Mouse (Mus musculus) left cerebral cortex, postnatal 4 days (tissue): ENCODE data around the gene Saa4. TPM values are rescaled to one million over a fixed set of nuclear protein-coding genes. Genes with fewer than 3 reads are reported as not detected.
A peak's percentile ranks its signal among the peaks of the same experiment; 100 is the strongest.
"Not testable (repeated sequence)": the region's sequence is repeated elsewhere in the genome, so short reads cannot be mapped to it uniquely, and the experiment has no call there.

ENCODE experiments used
- DNase-seq: peaks from one replicate; pipeline ENCODE4 v3.0.0-alpha.2; 2022
- intact Hi-C: fragments of 180-260 bp; cut with DNase I; formaldehyde crosslinking; loops from one replicate; pipeline ENCODE4 v1.15.1; 2025
- total RNA-seq, 2 experiments: library from RNA; stranded (reverse); gene quantifications; 2 replicates each; pipeline ENCODE4 v1.2.3; 2021

Gene Saa4
- total RNA-seq, 2 experiments from 2014 or later: not detected

DNA sequence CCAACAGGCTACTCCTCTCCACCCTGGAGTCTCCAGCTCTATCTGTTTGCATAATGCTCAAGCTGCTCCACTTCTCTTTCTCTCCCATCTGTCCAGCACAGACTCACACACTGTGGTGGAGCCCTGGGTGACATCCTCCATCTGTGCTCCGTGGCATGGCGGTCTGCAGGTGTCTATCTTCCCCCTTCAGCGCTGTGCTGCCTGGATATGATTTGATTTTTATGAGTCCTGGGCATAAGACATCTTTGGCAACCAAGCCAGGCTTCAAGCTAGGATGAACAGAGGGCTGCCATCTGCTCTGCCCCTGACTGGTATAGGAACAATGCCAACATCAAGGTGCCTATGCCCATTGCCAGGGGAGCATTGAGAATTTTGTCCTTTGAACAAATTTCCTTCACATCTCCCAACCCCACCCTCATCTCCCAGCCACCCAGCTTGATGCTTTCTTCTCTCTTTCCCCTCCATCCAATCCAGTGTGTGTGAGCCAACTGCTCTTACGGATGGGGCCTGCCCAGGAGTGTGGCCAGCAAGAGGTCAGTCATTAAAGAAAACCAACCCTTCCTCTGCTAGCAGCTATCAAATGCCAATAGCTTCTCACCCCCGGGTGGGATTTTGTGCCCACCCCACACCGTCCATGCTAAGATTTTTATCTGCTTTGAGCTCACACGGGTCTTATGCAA, 13.7 kb downstream of the Saa4 start:
- DNase-seq: peak; percentile 76
- intact Hi-C loops: loop anchor here (5.0 kb wide), 1 partner anchor 54 kb away; no protein-coding TSS in a partner anchor

GRCm38 (mm10) chr7:46716897-46717296, 15.5 kb downstream of the Saa4 start:
- intact Hi-C loops: loop anchor here (5.0 kb wide), 1 partner anchor 55 kb away; no protein-coding TSS in a partner anchor

DNA sequence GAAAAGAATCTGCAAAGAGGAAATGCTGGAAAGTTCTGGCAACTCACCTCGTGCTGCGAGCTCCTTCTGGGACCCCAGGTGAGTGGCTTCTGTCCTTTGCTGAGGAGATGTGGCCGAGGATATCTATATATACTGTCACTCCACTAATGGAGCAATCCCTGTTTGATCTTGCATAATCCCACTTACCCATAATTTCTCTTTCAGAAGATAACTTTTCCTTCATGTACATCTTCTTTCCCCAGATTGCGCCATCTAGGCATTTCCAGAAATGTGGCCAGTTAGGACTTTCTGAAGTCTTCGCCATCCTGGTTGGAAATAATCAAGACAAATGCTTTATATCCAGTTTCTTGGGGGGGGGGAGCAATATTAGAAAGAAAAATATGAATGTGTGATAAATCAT, 16.8 kb downstream of the Saa4 start, which contains the start of gene Saa3:
Saa3 (minus strand) TSS at position 101 of the 400 bp plus-strand sequence.
- intact Hi-C loops: loop anchor here (5.0 kb wide), 1 partner anchor 57 kb away; no protein-coding TSS in a partner anchor
- DNase-seq: no peak

More at GRCm38 (mm10) chr7:46716897-46717296, 15.5 kb downstream of the Saa4 start:
- DNase-seq: no peak

- intact Hi-C loops: no loop called here
- DNase-seq: peak; percentile 73
These were observed 17.9 kb downstream of the Saa4 start for GRCm38 (mm10) chr7:46714518-46714917.

DNA sequence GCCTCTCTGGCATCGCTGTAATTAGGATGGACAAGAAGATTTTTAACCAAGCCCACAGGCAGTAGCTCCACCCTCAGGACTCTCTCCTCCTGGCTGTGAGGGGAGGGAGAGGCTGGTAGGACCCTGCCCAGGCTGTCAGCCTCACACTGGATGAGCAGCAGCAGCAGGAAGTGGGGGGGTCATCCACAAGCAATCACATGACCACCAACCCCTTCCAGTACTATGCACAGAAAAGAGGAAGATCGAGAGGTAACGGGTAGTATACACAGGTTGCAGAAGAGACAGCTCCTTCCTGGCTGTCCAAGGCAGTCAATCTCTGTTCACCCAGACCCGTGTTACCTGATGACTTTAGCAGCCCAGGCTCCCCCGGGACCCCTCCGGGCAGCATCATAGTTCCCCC, 20.2 kb downstream of the Saa4 start:
- intact Hi-C loops: no loop called here
- DNase-seq: no peak

DNA sequence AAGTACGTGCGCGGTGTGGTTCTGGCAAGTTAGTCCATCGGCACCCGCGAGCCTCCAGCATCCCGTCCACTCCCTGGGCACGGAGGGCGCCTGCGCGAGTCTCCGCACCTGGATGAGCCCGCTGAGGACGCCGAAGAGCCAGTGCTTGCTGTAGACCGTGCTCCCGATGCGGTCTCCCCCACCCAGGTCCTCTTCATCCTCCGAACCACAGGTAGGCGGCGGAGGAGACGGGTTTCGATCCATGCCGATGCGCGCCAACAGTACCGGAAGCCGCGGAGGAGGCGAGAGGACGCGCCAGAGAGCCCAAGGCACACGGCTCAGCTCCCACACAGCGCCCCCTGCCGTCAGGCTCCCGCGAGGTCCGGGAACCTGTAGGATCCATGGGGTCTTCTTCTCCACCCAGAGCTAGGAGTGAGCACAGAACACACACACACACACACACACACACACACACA, 22.0 kb downstream of the Saa4 start, which contains the start of gene Saal1:
Saal1 (minus strand) TSS at position 291 of the 455 bp plus-strand sequence.
- intact Hi-C loops: no loop called here
- peak; percentile 92 for DNase-seq

GRCm38 (mm10) chr7:46700521-46701025, 31.8 kb downstream of the Saa4 start:
- intact Hi-C loops: no loop called here
- DNase-seq: no peak

DNA sequence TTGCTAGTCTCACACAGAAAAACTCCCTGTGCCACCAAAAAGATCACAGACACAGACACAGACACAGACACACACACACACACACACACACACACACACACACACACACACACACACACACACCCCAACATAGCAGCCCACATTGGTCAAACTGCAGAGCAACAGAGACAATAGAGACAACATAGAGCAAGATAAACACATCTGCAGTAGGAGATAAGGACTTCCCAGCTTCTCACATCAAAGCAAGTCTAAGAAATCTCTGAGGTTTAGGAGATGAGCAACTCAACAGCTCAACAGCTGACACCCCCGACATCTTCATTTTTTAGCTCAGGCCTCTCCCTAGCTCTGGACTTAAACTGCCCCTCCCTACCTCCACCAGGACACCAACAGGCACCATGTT, 35.6 kb downstream of the Saa4 start:
- no peak for DNase-seq
- intact Hi-C loops: no loop called here

GRCm38 (mm10) chr7:46686827-46687226, 45.6 kb downstream of the Saa4 start:
- no peak for DNase-seq
- intact Hi-C loops: no loop called here

DNA sequence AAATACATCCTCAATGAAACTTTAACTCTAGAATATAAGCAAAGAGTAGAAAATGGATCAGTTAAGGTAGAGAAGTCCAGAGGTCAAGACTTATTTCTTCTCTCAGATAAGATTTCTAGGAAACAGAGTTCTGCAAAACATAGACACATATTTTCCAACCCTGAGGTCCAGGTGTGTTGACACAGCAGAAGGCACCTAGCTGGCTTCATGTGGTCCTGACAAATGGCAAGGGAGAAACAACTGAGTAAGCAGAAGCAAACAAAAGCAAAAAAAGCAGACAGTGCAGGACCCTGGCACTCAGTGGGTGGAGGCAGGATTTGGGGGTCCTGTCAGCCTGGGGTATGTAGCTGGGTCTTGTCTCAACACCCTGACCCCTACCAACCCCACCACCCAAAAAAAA, 51.7 kb downstream of the Saa4 start:
- intact Hi-C loops: no loop called here
- no peak for DNase-seq

DNA sequence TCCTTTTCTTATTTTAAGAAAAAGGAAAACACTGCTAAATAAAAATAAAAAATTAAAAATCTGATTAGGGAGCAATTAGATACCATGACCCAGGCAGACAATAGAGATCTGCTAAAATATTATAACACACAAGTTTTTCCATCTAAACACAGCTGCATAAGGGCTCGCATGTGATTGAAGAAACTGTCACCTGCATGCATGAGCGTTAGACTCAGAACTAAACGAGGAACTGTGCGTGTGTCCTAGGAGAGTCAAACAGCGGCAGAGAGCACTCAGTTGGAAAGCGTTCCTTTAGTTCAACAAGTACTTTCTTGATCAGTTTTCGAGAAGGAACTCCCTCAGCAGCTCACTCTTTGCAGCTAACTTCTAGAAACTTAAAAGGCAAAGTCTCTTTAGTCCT, 53.4 kb downstream of the Saa4 start:
- intact Hi-C loops, DNase-seq: not testable (repeated sequence)

- intact Hi-C loops: no loop called here
- DNase-seq: no peak
These were observed 54.0 kb downstream of the Saa4 start for GRCm38 (mm10) chr7:46678417-46678816.

Other genes starting within 250 kb of the Saa4 start
- 10 to 100 TPM; 62.2 to 69.4 TPM for gene Sergef, start 92.8 kb downstream of the Saa4 start, total RNA-seq
- gene Tph1, start 60.1 kb downstream of the Saa4 start, total RNA-seq: under 1 TPM; 0.64 to 0.74 TPM
- 10 to 100 TPM; 14.6 to 14.8 TPM for gene Saal1, start 21.9 kb downstream of the Saa4 start, total RNA-seq
- gene Saa3, start 16.9 kb downstream of the Saa4 start, total RNA-seq: not detected
- not detected for gene Saa1, start 10.4 kb upstream of the Saa4 start, total RNA-seq
- gene Saa2, start 19.2 kb upstream of the Saa4 start, total RNA-seq: not detected
- gene Hps5, start 63.5 kb upstream of the Saa4 start, total RNA-seq: 10 to 100 TPM; 15.5 to 16.5 TPM
- 10 to 100 TPM; 39.3 to 42.6 TPM for gene Gtf2h1, start 63.5 kb upstream of the Saa4 start, total RNA-seq
- 100 to 1,000 TPM; 335 to 366 TPM for gene Ldha, start 108.9 kb upstream of the Saa4 start, total RNA-seq
- not detected for gene Ldhc, start 128.6 kb upstream of the Saa4 start, total RNA-seq
- gene Tsg101, start 187.4 kb upstream of the Saa4 start, total RNA-seq: 100 to 1,000 TPM; 126 to 142 TPM
- 10 to 100 TPM; 12.3 to 14.8 TPM for gene Uevld, start 225.9 kb upstream of the Saa4 start, total RNA-seq